Comparison of ENCODE assay signal across 10 mouse cellular contexts in genomic region chr9:116973594-116973993, GRCm38 (mm10).
DNase-seq lines count a peak whose midpoint lies in the region; ATAC-seq and TF ChIP-seq lines count a peak whose summit lies in the region.
"Had no signal": no experiment of that assay in that cellular context is flagged by ENCODE, and none has a peak within 500 bp of the region (broad histone marks: within the 10 kb centered on the region; RNA-seq: fewer than 3 reads in every experiment).

No protein-coding gene starts in this region.

- no peak overlapping the region for H3K27ac ChIP-seq in midbrain, postnatal 0 days (ENCODE audit: low read depth, low read length)
- H3K27ac ChIP-seq in midbrain, embryonic 15.5 days: no peak overlapping the region
- peak overlapping the region; percentile 13; the same call in 1 of the 2 replicates for H3K27ac ChIP-seq in heart, embryonic 10.5 days
- no peak overlapping the region for H3K27ac ChIP-seq in left cerebral cortex, adult 2 months
- no peak overlapping the region for H3K27ac ChIP-seq in midbrain, embryonic 11.5 days (ENCODE audit: low read depth, low read length)

- H3K4me3 ChIP-seq in midbrain, postnatal 0 days (ENCODE audit: low read depth, low read length): no peak overlapping the region
- no peak overlapping the region for H3K4me3 ChIP-seq in midbrain, embryonic 15.5 days
- no peak overlapping the region for H3K4me3 ChIP-seq in heart, embryonic 10.5 days
- H3K4me3 ChIP-seq in left cerebral cortex, adult 2 months: no peak overlapping the region
- no peak overlapping the region for H3K4me3 ChIP-seq in midbrain, embryonic 11.5 days (ENCODE audit: low read depth, low read length)

- H3K9me3 ChIP-seq in midbrain, postnatal 0 days (ENCODE audit: low read length): no peaks in the 10 kb centered on the region
- no peaks in the 10 kb centered on the region for H3K9me3 ChIP-seq in midbrain, embryonic 15.5 days
- H3K9me3 ChIP-seq in heart, embryonic 10.5 days: no peaks in the 10 kb centered on the region
- no peaks in the 10 kb centered on the region for H3K9me3 ChIP-seq in midbrain, embryonic 11.5 days (ENCODE audit: control insufficient read depth, low read length)

- no peaks in the 10 kb centered on the region for H3K4me1 ChIP-seq in midbrain, postnatal 0 days (ENCODE audit: insufficient read depth, low read length)
- H3K4me1 ChIP-seq in midbrain, embryonic 15.5 days: no peaks in the 10 kb centered on the region
- no peaks in the 10 kb centered on the region for H3K4me1 ChIP-seq in heart, embryonic 10.5 days
- no peaks in the 10 kb centered on the region for H3K4me1 ChIP-seq in midbrain, embryonic 11.5 days (ENCODE audit: control insufficient read depth, insufficient read depth, low read length)

- H3K4me2 ChIP-seq in midbrain, postnatal 0 days (ENCODE audit: low read depth, low read length, poor library complexity, severe bottlenecking): no peak overlapping the region
- H3K4me2 ChIP-seq in midbrain, embryonic 15.5 days: no peak overlapping the region
- no peak overlapping the region for H3K4me2 ChIP-seq in midbrain, embryonic 11.5 days

- 23% methylated on average over 2 of the region's 2 CpGs for WGBS in midbrain, postnatal 0 days
- WGBS in midbrain, embryonic 15.5 days: 16% methylated on average over 2 of the region's 2 CpGs
- WGBS in heart, embryonic 10.5 days: 49% methylated on average over 2 of the region's 2 CpGs
- 43% methylated on average over 2 of the region's 2 CpGs for WGBS in midbrain, embryonic 11.5 days

- intact Hi-C loops in left cerebral cortex, adult 2 months (cut with DNase I): no loop called here

- no peak overlapping the region for H3K9ac ChIP-seq in midbrain, postnatal 0 days (replicated peaks; ENCODE audit: low read length, poor library complexity, severe bottlenecking)
- no peak overlapping the region for H3K9ac ChIP-seq in midbrain, embryonic 15.5 days
- no peak overlapping the region for H3K9ac ChIP-seq in midbrain, embryonic 11.5 days (ENCODE audit: low read length)

- TF ChIP-seq CTCF in midbrain, postnatal 0 days (IDR thresholded peaks at IDR 0.05): no peak
- TF ChIP-seq CTCF in left cerebral cortex, adult 2 months (IDR thresholded peaks at IDR 0.05): no peak

- peak; percentile 39 for DNase-seq in midbrain, postnatal 0 days (ENCODE audit: low spot score)
- no peak for DNase-seq in heart, embryonic 10.5 days (ENCODE audit: low spot score)
- DNase-seq in kidney, adult 9 months: peak; percentile 37
- DNase-seq in lung, postnatal 36 days: peak; percentile 31
- no peak for DNase-seq in frontal cortex, postnatal 25 days (ENCODE audit: low spot score in 2 of 2)
- no peak for DNase-seq in left cerebral cortex, adult 2 months (ENCODE audit: extremely low spot score in 1 of 2, low spot score in 2 of 2)
- no peak for DNase-seq in midbrain, embryonic 11.5 days (ENCODE audit: low spot score, missing footprints)
- DNase-seq: cerebellum, adult 9-10 months had no signal

- no peaks in the 10 kb centered on the region for H3K36me3 ChIP-seq in midbrain, postnatal 0 days (ENCODE audit: insufficient read depth, low read length)
- no peaks in the 10 kb centered on the region for H3K36me3 ChIP-seq in midbrain, embryonic 15.5 days (replicated peaks)
- H3K36me3 ChIP-seq in heart, embryonic 10.5 days: peaks cover 6% of the 10 kb centered on the region; the same call in 1 of the 2 replicates
- no peaks in the 10 kb centered on the region for H3K36me3 ChIP-seq in midbrain, embryonic 11.5 days (ENCODE audit: control insufficient read depth, insufficient read depth, low read length)

- no peak for ATAC-seq in midbrain, postnatal 0 days (ENCODE audit: low FRiP score)
- no peak for ATAC-seq in midbrain, embryonic 15.5 days (replicated peaks)
- ATAC-seq in midbrain, embryonic 11.5 days (ENCODE audit: low FRiP score): no peak
- ATAC-seq: midbrain, embryonic 16.5 days had no signal

- no peaks in the 10 kb centered on the region for H3K27me3 ChIP-seq in midbrain, postnatal 0 days (ENCODE audit: insufficient read depth, low read length)
- H3K27me3 ChIP-seq in midbrain, embryonic 15.5 days (replicated peaks): no peaks in the 10 kb centered on the region
- H3K27me3 ChIP-seq in heart, embryonic 10.5 days (ENCODE audit: insufficient read depth, poor library complexity, severe bottlenecking): no peaks in the 10 kb centered on the region
- no peaks in the 10 kb centered on the region for H3K27me3 ChIP-seq in midbrain, embryonic 11.5 days (ENCODE audit: control insufficient read depth, insufficient read depth, low read length)

Comparison
In these comparisons a context has a peak if more than half of its experiments do, and no peak if none do; other contexts are left out.
1. DNase-seq: peak in midbrain, postnatal 0 days (single experiment), kidney, adult 9 months (single experiment) and lung, postnatal 36 days (single experiment); none in heart, embryonic 10.5 days (single experiment), frontal cortex, postnatal 25 days (0 of 2), left cerebral cortex, adult 2 months (0 of 2) and midbrain, embryonic 11.5 days (single experiment).